Mouse (Mus musculus) brain, embryonic 14.5 days (tissue): ENCODE measurements around the gene Dus1l. TPM values are rescaled to one million over a fixed set of nuclear protein-coding genes. Genes with fewer than 3 reads are reported as not detected.
"Not testable (repeated sequence)": the region's sequence is repeated elsewhere in the genome, so short reads cannot be mapped to it uniquely, and the experiment has no call there.

Source experiments
- DNase-seq: peaks from one replicate; pipeline ENCODE4 v3.0.0-alpha.2; 2011; ENCODE audit warnings: low read depth
- CTCF ChIP-seq: fragments of 200-500 bp; IDR thresholded peaks from 2 replicates; pipeline ENCODE4 v1.5.1; 2012; ENCODE audit warnings: inconsistent platforms, mild to moderate bottlenecking, moderate library complexity, borderline replicate concordance; ENCODE audit not compliant: insufficient read depth, insufficient read length; ENCODE audit errors: extremely low read depth
- POLR2A ChIP-seq: fragments of 200-500 bp; IDR thresholded peaks from 2 replicates; pipeline ENCODE4 v1.6.1; 2012; ENCODE audit warnings: mild to moderate bottlenecking, inconsistent platforms, borderline replicate concordance; ENCODE audit not compliant: poor library complexity, insufficient read depth, insufficient read length, severe bottlenecking; ENCODE audit errors: extremely low read depth
- polyA plus RNA-seq: library from polyadenylated mRNA; depleted of rRNA; stranded (reverse); fragments of >200 nt; gene quantifications from 2 replicates; pipeline ENCODE4 v1.2.3, GENCODE M21; 2012; rRNA removed

Gene Dus1l
- polyA plus RNA-seq = 38.9 and 43.9 TPM in 2 replicates

DNA sequence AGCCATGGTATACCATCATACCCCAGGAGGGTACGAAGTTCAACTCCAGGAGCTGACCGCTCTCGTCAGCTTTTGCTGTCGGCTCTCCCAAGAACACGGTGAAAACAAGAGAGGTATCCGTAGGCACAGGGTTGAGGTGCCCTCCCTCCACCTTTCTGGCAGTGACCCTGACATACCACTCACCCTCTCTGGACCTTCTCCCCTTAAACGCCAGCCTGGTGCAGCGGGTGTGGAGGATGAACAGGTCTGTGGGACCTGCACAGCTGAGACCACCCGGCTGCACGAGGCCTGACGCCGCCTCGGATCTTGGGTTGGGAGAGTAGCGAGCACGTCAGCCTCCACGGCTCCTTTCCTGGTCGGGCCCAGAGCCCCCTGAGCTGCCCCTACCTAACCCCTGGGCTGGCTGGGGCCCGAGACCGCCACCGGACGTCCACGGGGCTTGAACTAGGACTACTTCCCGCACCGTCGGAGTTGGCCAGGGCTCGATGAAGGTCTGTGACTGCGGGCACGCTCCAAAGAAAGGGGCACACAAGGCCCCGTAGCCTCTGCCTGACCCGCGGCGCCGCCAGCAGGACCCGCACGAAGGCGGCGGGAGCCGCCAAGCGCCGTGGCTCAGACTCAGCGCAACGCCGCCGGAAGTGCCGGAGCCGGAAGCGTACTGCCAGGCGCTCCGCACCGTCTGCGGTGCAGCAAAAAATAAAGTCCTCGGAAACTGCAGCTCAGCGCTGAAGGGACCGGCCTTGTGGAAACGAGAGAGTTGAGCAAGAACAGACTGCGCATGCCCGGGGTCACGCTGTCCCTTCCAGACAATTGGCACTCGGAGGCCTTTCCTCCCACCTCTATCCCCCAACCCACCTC lies at the start of gene Dus1l:
Dus1l (minus strand) TSS at position 648 of the 858 bp plus-strand sequence.
- TF ChIP-seq CTCF = no peak
- TF ChIP-seq POLR2A = peak; percentile 80
- DNase-seq = peak; percentile 98

- TF ChIP-seq CTCF = no peak
- TF ChIP-seq POLR2A = no peak
- no peak for DNase-seq
These were observed 48.1 kb upstream of the Dus1l start for GRCm38 (mm10) chr11:120844329-120844728.

GRCm38 (mm10) chr11:120833555-120834280 lies 37.5 kb upstream of the Dus1l start:
- TF ChIP-seq CTCF (no peak), POLR2A (no peak)
- DNase-seq = peak; percentile 92

DNA sequence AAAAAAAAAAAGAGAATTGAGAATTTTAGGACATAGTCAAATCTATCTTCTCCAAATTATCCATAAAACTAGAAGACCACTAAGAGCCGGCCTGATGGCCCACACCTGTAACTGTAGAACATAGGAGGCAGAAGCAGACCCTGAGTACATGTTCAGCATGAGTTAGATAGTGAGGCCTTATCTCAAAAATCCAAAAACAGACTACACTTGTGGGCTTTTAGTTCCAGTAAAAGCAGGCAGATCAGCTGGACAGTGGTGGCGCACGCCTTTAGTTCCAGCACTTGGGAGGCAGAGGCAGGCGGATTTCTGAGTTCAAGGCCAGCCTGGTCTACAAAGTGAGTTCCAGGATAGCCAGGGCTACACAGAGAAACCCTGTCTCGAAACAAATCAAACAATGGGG lies 36.8 kb upstream of the Dus1l start:
- not testable (repeated sequence) for DNase-seq

- no peak for TF ChIP-seq POLR2A
- no peak for TF ChIP-seq CTCF
- no peak for DNase-seq
These were observed 35.6 kb upstream of the Dus1l start for GRCm38 (mm10) chr11:120831659-120832440.

DNA sequence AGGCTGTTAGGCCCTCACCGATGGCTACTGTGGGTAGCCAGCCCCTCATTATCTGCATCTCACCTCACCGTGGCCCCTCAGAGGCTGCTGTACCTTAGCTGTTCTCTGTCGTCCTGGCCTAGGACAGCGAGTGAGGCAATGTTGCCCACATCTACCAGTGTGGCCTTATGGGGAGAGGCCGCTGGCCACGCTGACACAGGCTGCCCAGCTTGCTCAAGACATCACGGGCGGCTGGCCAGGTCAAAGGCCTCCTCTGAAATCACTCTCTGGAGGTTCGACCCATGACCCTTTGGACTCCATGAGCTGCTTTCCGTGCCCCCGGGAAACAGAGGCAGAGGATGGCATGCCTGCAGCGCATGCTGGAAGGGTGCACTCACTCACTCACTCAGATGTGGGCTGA lies 34.5 kb upstream of the Dus1l start:
- DNase-seq = no peak
- TF ChIP-seq CTCF = no peak
- TF ChIP-seq POLR2A = no peak

DNA sequence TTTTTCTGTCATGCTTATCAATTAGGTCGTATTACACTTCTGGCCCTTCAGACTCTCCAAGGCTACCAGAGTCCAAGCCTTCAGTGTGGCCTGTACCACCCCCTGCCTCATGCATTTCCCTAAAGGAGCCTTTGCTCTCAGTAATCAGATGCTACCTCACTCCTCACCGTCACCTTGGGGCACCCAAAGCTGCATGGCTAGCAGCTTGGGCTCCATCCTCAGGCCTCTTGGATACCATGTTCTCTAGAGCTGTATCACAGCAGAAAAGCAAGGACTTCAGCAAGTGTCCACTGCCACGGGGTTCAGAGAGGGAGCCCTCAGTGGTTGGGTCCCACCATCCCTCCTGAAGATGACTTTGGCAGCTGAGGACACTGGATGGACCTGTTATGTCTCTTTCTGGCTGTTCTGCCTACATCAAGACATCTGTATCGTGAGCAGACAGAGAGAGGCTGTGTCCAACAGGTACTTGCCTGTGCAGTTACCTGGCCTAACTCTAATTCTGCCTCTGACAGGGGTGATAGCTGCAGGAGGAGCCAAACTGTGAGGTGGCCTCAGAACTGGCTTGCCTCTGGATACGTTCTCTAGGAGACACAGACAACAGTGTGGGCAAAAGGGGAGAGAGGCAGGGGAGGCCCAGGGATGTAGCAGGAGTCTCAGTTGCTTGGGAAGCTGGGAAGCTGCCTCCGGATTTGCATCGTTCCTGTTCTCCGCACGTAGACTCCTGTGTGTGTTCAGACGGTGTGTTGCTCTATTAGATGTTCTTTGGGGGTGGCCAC lies 33.7 kb upstream of the Dus1l start:
- DNase-seq = no peak
- TF ChIP-seq POLR2A = no peak
- no peak for TF ChIP-seq CTCF

- no peak for TF ChIP-seq POLR2A
- no peak for TF ChIP-seq CTCF
- DNase-seq = no peak
These were observed 32.2 kb upstream of the Dus1l start for GRCm38 (mm10) chr11:120828416-120828815.

GRCm38 (mm10) chr11:120826016-120826953 lies 30.1 kb upstream of the Dus1l start:
- no peak for DNase-seq
- no peak for TF ChIP-seq POLR2A
- TF ChIP-seq CTCF = no peak
